Mouse (Mus musculus): ENCODE data around the gene Foxn1. TPM values are rescaled to one million over a fixed set of nuclear protein-coding genes. Genes with fewer than 3 reads are reported as not detected.

Foxn1 gene
- polyA plus RNA-seq, 1 experiment from 2014 or later: 1.9 TPM

DNA sequence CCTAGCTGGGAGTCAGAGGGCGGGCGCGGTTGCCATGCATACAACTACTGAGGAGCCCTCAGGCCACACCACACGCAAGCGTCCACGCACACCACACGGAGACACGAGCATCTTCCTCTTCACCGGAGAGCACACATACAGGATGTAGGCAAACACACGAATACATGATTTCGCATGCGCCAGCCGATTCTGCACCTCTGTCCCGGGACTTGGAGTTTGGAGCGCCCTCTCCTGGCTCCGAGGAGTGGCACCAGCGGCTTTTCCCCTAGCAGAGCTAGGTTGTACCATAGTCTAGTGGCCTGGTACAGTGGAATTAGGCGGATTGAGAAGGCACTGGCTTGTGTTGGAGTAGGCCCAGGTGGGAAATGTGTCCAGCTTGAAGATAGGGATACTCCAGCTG, 11.0 kb upstream of the Foxn1 start:
- Histone ChIP-seq H3K36me3 (no peaks in the 10 kb centered on the region), H3K4me1 (peaks cover 12% of the 10 kb centered on the region; the same call in 1 of the 2 replicates), H3K27me3 (no peaks in the 10 kb centered on the region; the same call in 1 of the 2 replicates), H3K4me2 (peak overlapping the region; percentile 48), H3K4me3 (no peak overlapping the region), H3K27ac (peak overlapping the region; percentile 31; the same call in 1 of the 2 replicates), H3K9ac (no peak overlapping the region), H3K9me3 (no peaks in the 10 kb centered on the region)
- 9% methylated on average over 18 of the region's 18 CpGs for WGBS
- no peak for ATAC-seq (ENCODE audit: borderline replicate concordance, extremely low read depth, low FRiP score, low TSS enrichment)

DNA sequence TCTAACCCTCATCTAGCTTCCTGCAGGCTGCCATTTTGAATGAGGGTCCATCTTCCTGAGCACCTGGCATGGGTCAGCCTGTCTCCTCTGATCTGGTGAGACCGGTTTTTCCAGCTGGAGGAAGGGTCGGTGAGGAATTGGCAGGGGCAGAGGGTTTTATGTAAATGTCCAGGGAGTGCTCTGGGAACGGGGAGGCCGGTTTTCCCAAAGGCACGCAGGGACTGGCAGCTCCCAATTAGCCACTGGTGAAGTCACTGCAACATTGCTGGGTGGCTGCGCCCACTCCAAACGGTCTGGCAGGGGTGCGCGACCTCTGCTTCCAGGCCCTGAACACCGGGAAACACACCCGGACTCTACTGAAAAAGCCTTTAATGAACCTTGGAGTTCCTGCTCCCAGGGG, 10.6 kb upstream of the Foxn1 start:
- no peak overlapping the region for H3K4me3 ChIP-seq
- H3K27me3 ChIP-seq: no peaks in the 10 kb centered on the region; the same call in 1 of the 2 replicates
- H3K4me2 ChIP-seq: peak overlapping the region; percentile 48
- no peaks in the 10 kb centered on the region for H3K36me3 ChIP-seq
- no peak for ATAC-seq (ENCODE audit: borderline replicate concordance, extremely low read depth, low FRiP score, low TSS enrichment)
- H3K9me3 ChIP-seq: no peaks in the 10 kb centered on the region
- 37% methylated on average over 11 of the region's 11 CpGs for WGBS
- H3K4me1 ChIP-seq: peaks cover 13% of the 10 kb centered on the region; the same call in 1 of the 2 replicates
- H3K27ac ChIP-seq: peak overlapping the region; percentile 31; the same call in 1 of the 2 replicates
- H3K9ac ChIP-seq: no peak overlapping the region

DNA sequence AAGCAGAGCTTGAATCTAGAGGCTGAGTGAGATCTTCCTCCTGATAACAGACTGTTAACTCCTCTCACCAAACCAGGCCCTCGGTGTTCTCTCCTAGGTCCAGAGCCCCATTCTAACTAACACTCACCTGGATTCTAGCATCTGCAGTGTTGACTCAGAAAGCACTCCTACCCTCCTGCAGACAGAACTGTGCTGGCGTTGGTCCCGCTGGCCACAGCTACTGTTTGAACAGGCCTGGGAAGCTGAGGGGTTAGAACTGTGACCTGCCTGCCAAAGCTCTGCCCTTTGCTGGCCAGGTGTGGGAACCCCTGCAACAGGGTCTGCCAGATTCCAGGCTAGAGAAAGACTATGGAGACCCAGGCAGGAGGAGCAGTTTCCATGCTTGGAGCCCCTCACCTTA, 6.4 kb upstream of the Foxn1 start:
- H3K27ac ChIP-seq: peak overlapping the region; percentile 56; the same call in 1 of the 2 replicates
- peak; percentile 32; the same call in 1 of the 2 replicates for ATAC-seq (ENCODE audit: borderline replicate concordance, extremely low read depth, low FRiP score, low TSS enrichment)
- H3K4me3 ChIP-seq: no peak overlapping the region
- H3K4me2 ChIP-seq: no peak overlapping the region
- no peak overlapping the region for H3K9ac ChIP-seq
- H3K4me1 ChIP-seq: peaks cover 13% of the 10 kb centered on the region; the same call in 1 of the 2 replicates
- WGBS: 34% methylated on average over 3 of the region's 3 CpGs
- H3K9me3 ChIP-seq: no peaks in the 10 kb centered on the region
- H3K36me3 ChIP-seq: no peaks in the 10 kb centered on the region
- H3K27me3 ChIP-seq: no peaks in the 10 kb centered on the region

DNA sequence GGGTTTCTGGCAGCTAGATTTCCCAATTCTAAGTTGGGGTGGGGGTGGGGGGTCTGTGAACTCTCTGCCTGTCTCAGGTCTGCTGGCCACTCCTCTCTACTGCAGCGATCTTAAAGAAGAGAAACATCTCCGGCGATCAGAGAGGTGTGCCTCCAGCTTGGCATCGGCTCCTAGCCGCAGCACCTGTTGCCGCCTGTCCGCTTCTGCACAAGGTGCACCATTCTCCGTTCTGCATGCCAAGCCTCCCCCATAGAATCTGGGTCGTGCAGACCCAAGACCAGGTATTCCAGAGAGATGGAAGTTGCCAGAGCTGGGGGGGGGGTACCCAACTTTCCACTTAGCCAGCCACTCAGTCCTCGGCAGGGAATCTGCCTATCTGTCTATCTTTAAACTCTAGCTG, 582 bp downstream of the Foxn1 start:
- H3K9me3 ChIP-seq: no peaks in the 10 kb centered on the region
- no peaks in the 10 kb centered on the region for H3K36me3 ChIP-seq
- no peaks in the 10 kb centered on the region for H3K27me3 ChIP-seq
- no peak overlapping the region for H3K9ac ChIP-seq
- H3K4me2 ChIP-seq: no peak overlapping the region
- H3K27ac ChIP-seq: no peak overlapping the region
- H3K4me1 ChIP-seq: no peaks in the 10 kb centered on the region
- no peak for ATAC-seq (ENCODE audit: borderline replicate concordance, extremely low read depth, low FRiP score, low TSS enrichment)
- no peak overlapping the region for H3K4me3 ChIP-seq
- WGBS: 76% methylated on average over 10 of the region's 10 CpGs

DNA sequence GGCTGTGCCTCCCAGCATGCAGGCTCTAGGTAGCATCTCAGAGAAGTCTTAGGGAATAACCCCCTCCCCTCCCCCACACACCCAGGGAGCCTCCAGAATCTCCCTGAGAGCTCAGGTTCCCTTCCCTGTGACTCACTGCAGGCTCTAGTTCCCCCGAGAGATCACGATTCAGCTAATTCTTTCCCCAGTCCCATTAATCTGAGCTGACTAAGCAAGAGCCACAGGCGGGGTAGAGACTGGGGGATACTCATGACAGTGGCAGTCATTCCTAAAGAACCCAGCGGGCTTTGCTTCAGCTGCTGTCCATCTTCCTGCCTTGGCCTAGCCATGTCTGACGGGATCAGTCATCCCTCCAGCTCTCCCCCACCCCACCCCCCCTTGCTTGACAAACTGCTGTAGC, 3.7 kb downstream of the Foxn1 start:
- Histone ChIP-seq H3K4me3 (no peak overlapping the region), H3K9ac (no peak overlapping the region), H3K27me3 (no peaks in the 10 kb centered on the region), H3K27ac (no peak overlapping the region), H3K4me2 (no peak overlapping the region), H3K9me3 (no peaks in the 10 kb centered on the region), H3K36me3 (no peaks in the 10 kb centered on the region), H3K4me1 (no peaks in the 10 kb centered on the region)
- WGBS: 38% methylated on average over 5 of the region's 5 CpGs
- ATAC-seq (ENCODE audit: borderline replicate concordance, extremely low read depth, low FRiP score, low TSS enrichment): no peak

DNA sequence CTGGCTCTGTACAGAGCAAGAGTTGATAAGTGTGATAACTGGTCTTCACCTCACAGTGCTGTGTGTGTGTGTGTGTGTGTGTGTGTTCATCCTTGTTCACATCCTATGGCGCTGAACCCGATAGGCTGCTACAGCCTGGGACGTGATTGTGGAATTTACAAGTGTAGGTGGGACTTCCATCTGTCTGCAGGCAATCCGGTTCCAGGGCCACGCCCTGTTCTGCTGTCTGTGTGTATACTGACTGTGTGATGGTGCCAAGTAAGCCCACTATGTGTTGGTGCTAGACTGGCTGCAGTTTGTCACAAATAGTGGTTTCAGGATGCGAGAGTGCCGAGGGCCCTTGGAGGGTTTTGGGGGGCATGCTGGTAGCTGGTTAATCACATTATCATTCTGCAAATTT, 4.1 kb downstream of the Foxn1 start:
- Histone ChIP-seq H3K27ac (no peak overlapping the region), H3K9me3 (no peaks in the 10 kb centered on the region), H3K4me2 (no peak overlapping the region), H3K36me3 (no peaks in the 10 kb centered on the region), H3K9ac (no peak overlapping the region), H3K4me3 (no peak overlapping the region), H3K4me1 (no peaks in the 10 kb centered on the region), H3K27me3 (no peaks in the 10 kb centered on the region)
- 74% methylated on average over 7 of the region's 7 CpGs for WGBS
- ATAC-seq (ENCODE audit: borderline replicate concordance, extremely low read depth, low FRiP score, low TSS enrichment): no peak

DNA sequence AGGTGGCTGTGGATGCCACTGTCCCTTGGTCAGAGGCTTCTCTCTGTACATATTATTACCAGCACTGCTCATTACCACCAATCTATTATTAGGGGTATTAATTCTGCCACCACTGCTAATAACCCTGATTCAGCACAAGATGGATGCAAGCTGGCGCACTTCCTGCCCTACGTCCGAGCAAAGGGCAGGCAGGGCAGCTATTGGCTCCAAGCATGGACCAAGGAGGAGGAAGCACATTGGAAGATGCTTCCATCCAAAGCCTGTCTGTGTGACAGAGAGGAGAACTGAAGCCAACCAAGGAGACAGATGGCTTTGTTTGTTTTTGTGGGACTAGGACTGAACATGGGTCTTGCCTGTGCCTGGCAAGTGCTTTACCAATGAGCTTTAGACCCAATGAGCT, 5.4 kb downstream of the Foxn1 start:
- Histone ChIP-seq H3K9ac (no peak overlapping the region), H3K27me3 (no peaks in the 10 kb centered on the region), H3K4me2 (no peak overlapping the region), H3K9me3 (no peaks in the 10 kb centered on the region), H3K4me3 (no peak overlapping the region), H3K27ac (no peak overlapping the region), H3K4me1 (no peaks in the 10 kb centered on the region), H3K36me3 (no peaks in the 10 kb centered on the region)
- ATAC-seq (ENCODE audit: borderline replicate concordance, extremely low read depth, low FRiP score, low TSS enrichment): no peak
- 79% methylated on average over 3 of the region's 3 CpGs for WGBS

DNA sequence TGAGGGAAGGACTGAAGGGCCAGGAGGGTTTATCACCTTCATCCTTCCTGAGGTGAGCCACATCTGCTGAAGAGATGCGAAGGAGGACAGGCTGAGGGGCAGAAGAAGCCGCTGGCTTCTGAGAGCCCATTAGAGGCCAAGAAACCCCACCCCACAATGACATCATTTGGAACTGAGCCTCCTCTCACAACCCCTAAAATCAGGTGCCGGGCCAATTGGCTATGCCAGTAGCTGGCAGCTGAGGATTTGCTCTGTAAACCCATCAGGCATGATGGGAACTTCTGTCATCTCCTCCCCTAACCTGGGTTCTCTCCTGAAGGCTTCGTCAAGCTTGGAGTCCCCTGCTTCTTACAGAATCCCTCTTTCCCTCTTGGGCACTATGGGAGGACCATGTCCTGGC, 6.0 kb downstream of the Foxn1 start:
- no peaks in the 10 kb centered on the region for H3K27me3 ChIP-seq
- H3K4me1 ChIP-seq: no peaks in the 10 kb centered on the region
- H3K9me3 ChIP-seq: no peaks in the 10 kb centered on the region
- no peak overlapping the region for H3K4me3 ChIP-seq
- WGBS: 54% methylated on average over 4 of the region's 4 CpGs
- no peak overlapping the region for H3K4me2 ChIP-seq
- H3K36me3 ChIP-seq: no peaks in the 10 kb centered on the region
- no peak overlapping the region for H3K9ac ChIP-seq
- ATAC-seq (ENCODE audit: borderline replicate concordance, extremely low read depth, low FRiP score, low TSS enrichment): no peak
- no peak overlapping the region for H3K27ac ChIP-seq

DNA sequence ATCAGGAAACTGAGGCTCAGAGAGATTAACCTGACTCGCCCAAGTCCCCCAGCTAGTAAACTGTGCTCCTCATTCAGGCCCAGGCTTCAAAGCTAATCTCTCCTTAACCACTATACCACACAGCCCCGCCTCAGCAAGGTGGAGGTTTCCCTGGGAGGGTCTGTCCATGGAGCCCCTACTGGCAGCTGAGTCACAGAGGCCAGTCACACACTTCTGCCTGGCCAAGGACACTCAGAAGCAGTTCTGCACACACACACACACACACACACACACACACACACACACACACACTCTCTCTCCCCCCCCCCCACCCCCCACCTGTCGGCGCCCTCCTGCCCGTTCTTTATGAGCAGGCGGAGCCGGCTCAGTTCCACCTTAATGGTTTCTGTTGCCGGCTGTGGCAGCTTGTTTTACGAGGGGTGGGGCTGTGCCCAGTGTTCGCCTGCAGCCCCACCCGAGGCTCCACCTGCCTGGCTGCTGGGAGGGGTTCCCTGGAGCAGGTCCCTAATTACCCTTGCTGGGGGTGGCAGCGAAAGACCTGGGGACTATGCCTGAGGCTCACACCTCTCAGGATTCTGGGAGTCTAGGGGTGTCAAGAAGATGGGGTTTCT, 8.7 kb downstream of the Foxn1 start:
- 31% methylated on average over 12 of the region's 12 CpGs for WGBS
- Histone ChIP-seq H3K4me1 (no peaks in the 10 kb centered on the region), H3K27me3 (no peaks in the 10 kb centered on the region), H3K36me3 (no peaks in the 10 kb centered on the region), H3K27ac (no peak overlapping the region), H3K4me2 (no peak overlapping the region), H3K4me3 (no peak overlapping the region), H3K9me3 (no peaks in the 10 kb centered on the region), H3K9ac (no peak overlapping the region)
- ATAC-seq (ENCODE audit: borderline replicate concordance, extremely low read depth, low FRiP score, low TSS enrichment): 0 out of 2 replicates have a peak, but pooled peaks have one; percentile 47

DNA sequence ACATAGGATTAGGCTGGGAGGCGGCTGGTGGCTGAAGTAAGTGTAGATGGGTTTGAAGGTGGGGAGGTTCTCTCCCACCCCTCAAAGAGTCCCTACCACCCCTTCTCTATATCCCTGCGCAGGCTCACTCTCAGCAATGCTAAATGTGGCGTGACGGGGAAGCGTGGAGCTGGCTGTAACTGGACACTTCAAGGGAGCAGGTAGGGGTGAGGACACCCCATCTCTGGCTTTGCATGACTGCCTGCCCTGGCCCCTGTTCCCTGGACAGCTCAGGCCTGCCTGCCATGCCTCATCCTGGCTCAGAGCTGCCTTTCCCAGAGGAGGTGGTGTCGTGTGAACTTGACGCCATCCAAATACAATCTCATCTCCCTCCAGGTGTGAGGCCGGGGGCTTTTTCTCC, 12.2 kb downstream of the Foxn1 start:
- Histone ChIP-seq H3K9me3 (no peaks in the 10 kb centered on the region), H3K36me3 (no peaks in the 10 kb centered on the region), H3K9ac (no peak overlapping the region), H3K4me1 (peaks cover 3% of the 10 kb centered on the region), H3K27me3 (no peaks in the 10 kb centered on the region), H3K4me2 (no peak overlapping the region), H3K27ac (no peak overlapping the region), H3K4me3 (no peak overlapping the region)
- 66% methylated on average over 8 of the region's 8 CpGs for WGBS
- no peak for ATAC-seq (ENCODE audit: borderline replicate concordance, extremely low read depth, low FRiP score, low TSS enrichment)

DNA sequence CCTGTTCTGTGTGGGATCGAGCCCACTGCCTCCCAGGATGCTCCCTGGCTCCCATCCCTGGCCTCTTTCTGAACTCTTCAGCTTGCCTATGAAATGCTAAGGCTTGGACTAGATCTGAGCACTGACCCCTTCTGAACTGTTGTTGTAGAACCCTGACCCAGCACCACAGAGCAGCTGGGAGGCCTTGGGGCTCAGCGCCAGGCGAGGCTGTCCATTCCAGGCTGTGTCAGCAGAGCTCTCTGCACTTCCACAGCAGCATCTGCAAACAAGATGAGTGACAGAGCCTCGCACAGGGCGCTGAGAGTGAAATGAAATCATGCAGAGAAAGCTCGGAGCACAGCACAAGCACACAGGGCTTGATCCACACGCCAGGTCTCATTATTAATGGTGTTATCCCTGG, 13.7 kb downstream of the Foxn1 start:
- ATAC-seq (ENCODE audit: borderline replicate concordance, extremely low read depth, low FRiP score, low TSS enrichment): no peak

DNA sequence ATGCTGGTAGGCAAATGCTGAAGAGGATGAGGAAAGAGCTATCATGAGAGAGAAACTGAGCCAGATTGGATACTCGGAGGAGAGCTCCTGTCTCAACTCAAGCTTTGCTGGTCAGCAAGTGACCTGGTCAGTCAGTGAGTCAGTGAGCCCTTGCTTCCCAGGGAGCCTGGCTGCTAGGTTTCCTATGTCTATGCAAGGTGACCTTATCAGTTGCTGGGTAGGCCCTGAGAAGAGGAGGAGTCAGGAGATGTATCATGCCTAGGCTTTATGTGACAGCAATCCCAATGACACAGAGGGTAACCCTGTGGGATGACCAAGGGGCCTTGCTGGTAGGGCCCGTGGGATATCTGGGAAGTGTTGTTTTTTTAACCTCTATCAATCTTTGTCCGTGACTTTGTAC, 14.2 kb downstream of the Foxn1 start:
- Histone ChIP-seq H3K9me3 (no peaks in the 10 kb centered on the region), H3K27ac (no peak overlapping the region), H3K4me1 (peaks cover 3% of the 10 kb centered on the region), H3K4me3 (no peak overlapping the region), H3K27me3 (no peaks in the 10 kb centered on the region), H3K9ac (no peak overlapping the region), H3K36me3 (no peaks in the 10 kb centered on the region), H3K4me2 (no peak overlapping the region)
- 42% methylated on average over 3 of the region's 3 CpGs for WGBS
- ATAC-seq (ENCODE audit: borderline replicate concordance, extremely low read depth, low FRiP score, low TSS enrichment): no peak

More for the DNA sequence above, 13.7 kb downstream of the Foxn1 start:
- Histone ChIP-seq H3K27ac (no peak overlapping the region), H3K36me3 (no peaks in the 10 kb centered on the region), H3K9me3 (no peaks in the 10 kb centered on the region), H3K4me1 (peaks cover 3% of the 10 kb centered on the region), H3K27me3 (no peaks in the 10 kb centered on the region), H3K4me2 (no peak overlapping the region), H3K4me3 (no peak overlapping the region), H3K9ac (no peak overlapping the region)
- WGBS: 32% methylated on average over 7 of the region's 7 CpGs

DNA sequence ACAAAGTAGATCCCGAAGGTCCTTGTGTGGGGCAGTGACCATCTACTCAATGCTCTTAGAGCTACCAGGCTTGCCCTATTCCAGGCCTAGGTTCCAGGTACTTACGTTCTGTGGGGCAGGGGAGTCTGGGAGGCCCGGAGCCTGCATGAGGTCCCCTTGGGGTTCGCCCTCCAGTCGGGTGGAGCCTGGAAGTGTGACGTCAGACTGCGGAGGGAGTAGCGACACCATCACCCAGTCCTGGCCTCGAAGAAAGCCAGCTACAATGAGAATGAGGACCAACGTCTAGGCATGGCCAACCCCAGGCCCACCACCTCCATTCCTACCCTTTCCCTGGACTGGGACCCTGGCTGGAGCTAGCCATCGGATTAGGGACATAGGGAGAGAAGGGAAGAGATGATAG, 14.6 kb downstream of the Foxn1 start:
- Histone ChIP-seq H3K9ac (no peak overlapping the region), H3K9me3 (no peaks in the 10 kb centered on the region), H3K4me2 (no peak overlapping the region), H3K27me3 (no peaks in the 10 kb centered on the region), H3K36me3 (no peaks in the 10 kb centered on the region), H3K4me1 (peaks cover 3% of the 10 kb centered on the region), H3K4me3 (no peak overlapping the region), H3K27ac (no peak overlapping the region)
- WGBS: 85% methylated on average over 11 of the region's 11 CpGs
- no peak for ATAC-seq (ENCODE audit: borderline replicate concordance, extremely low read depth, low FRiP score, low TSS enrichment)

Data from lung, embryonic 15.5 days (tissue).